Mouse (Mus musculus) duodenum, adult 2 months (tissue): ENCODE measurements around the gene Hist1h2ae. TPM values are rescaled to one million over a fixed set of nuclear protein-coding genes. Genes with fewer than 3 reads are reported as not detected.

Experiments
- polyA plus RNA-seq: library from polyadenylated mRNA; depleted of rRNA; stranded (reverse); fragments of >200 nt; gene quantifications from 2 replicates; pipeline ENCODE4 v1.2.3, GENCODE M21; 2012; ENCODE audit warnings: low replicate concordance; rRNA removed

Gene Hist1h2ae
- polyA plus RNA-seq, 1 experiment, result 48.7 TPM

Other genes with a start within 250 kb of the Hist1h2ae start
- gene Zfp322a, start 202.0 kb downstream of the Hist1h2ae start, polyA plus RNA-seq, result 0.09 and 0.11 TPM in 2 replicates
- gene Abt1, start 147.4 kb downstream of the Hist1h2ae start, polyA plus RNA-seq, result 0.78 and 1.2 TPM in 2 replicates
- 0.04 TPM in 1 of 2 replicates, not detected in the other for gene Btn1a1, start 105.3 kb downstream of the Hist1h2ae start, polyA plus RNA-seq
- gene Btn2a2, start 82.4 kb downstream of the Hist1h2ae start, polyA plus RNA-seq, result not detected in 2 replicates
- gene Hist1h4h, start 40.2 kb downstream of the Hist1h2ae start, polyA plus RNA-seq, result 12.7 and 22.9 TPM in 2 replicates
- gene Hist1h2af, start 37.3 kb downstream of the Hist1h2ae start, polyA plus RNA-seq, result 782 and 1,968 TPM in 2 replicates
- gene Hist1h3g, start 35.8 kb downstream of the Hist1h2ae start, polyA plus RNA-seq, result 41.4 and 47.8 TPM in 2 replicates
- gene Hist1h2bh, start 27.8 kb downstream of the Hist1h2ae start, polyA plus RNA-seq, result 3.4 and 4.2 TPM in 2 replicates
- gene Hist1h3f, start 27.2 kb downstream of the Hist1h2ae start, polyA plus RNA-seq, result 12.4 and 14.5 TPM in 2 replicates
- 6.2 and 12.0 TPM in 2 replicates for gene Hist1h4f, start 19.6 kb downstream of the Hist1h2ae start, polyA plus RNA-seq
- gene Hist1h1d, start 18.0 kb downstream of the Hist1h2ae start, polyA plus RNA-seq, result 0.11 and 0.13 TPM in 2 replicates
- gene Hist1h3e, start 8.9 kb downstream of the Hist1h2ae start, polyA plus RNA-seq, result 34.6 and 43.8 TPM in 2 replicates
- gene Hist1h2bg, start 176 bp upstream of the Hist1h2ae start, polyA plus RNA-seq, result 29.6 and 41.4 TPM in 2 replicates
- 13.2 and 22.0 TPM in 2 replicates for gene Hist1h2bf, start 3.0 kb upstream of the Hist1h2ae start, polyA plus RNA-seq
- gene Hist1h2ad, start 3.2 kb upstream of the Hist1h2ae start, polyA plus RNA-seq, result 3.7 and 15.3 TPM in 2 replicates
- 13.1 and 33.1 TPM in 2 replicates for gene Hist1h3d, start 4.5 kb upstream of the Hist1h2ae start, polyA plus RNA-seq
- gene Hist1h4d, start 10.4 kb upstream of the Hist1h2ae start, polyA plus RNA-seq, result 7.5 and 12.3 TPM in 2 replicates
- 1.4 and 1.6 TPM in 2 replicates for gene Hist1h2be, start 49.9 kb upstream of the Hist1h2ae start, polyA plus RNA-seq
- 2.3 and 2.7 TPM in 2 replicates for gene Hist1h1e, start 51.3 kb upstream of the Hist1h2ae start, polyA plus RNA-seq
- gene Hist1h2ac, start 112.7 kb upstream of the Hist1h2ae start, polyA plus RNA-seq, result 1.3 and 5.1 TPM in 2 replicates
- gene Hist1h2bc, start 113.0 kb upstream of the Hist1h2ae start, polyA plus RNA-seq, result 151 and 487 TPM in 2 replicates
- not detected in 2 replicates for gene Hist1h1t, start 124.6 kb upstream of the Hist1h2ae start, polyA plus RNA-seq
- 4.4 and 18.3 TPM in 2 replicates for gene Hist1h4c, start 127.2 kb upstream of the Hist1h2ae start, polyA plus RNA-seq
- 5.9 and 6.9 TPM in 2 replicates for gene Hfe, start 139.6 kb upstream of the Hist1h2ae start, polyA plus RNA-seq
- 19.5 and 49.1 TPM in 2 replicates for gene Hist1h1c, start 167.6 kb upstream of the Hist1h2ae start, polyA plus RNA-seq
- 35.9 and 40.8 TPM in 2 replicates for gene Hist1h3c, start 174.4 kb upstream of the Hist1h2ae start, polyA plus RNA-seq
- gene Hist1h2bb, start 175.5 kb upstream of the Hist1h2ae start, polyA plus RNA-seq, result 18.7 and 20.8 TPM in 2 replicates
- gene Hist1h2ab, start 179.9 kb upstream of the Hist1h2ae start, polyA plus RNA-seq, result 22.8 and 64.3 TPM in 2 replicates
- gene Hist1h3b, start 181.0 kb upstream of the Hist1h2ae start, polyA plus RNA-seq, result 30.7 and 39.7 TPM in 2 replicates
- gene Hist1h4b, start 185.8 kb upstream of the Hist1h2ae start, polyA plus RNA-seq, result 9.6 and 14.6 TPM in 2 replicates
- 6.3 and 13.5 TPM in 2 replicates for gene Hist1h4a, start 190.0 kb upstream of the Hist1h2ae start, polyA plus RNA-seq
- 21.3 and 31.3 TPM in 2 replicates for gene Hist1h3a, start 191.2 kb upstream of the Hist1h2ae start, polyA plus RNA-seq
- gene Hist1h1a, start 192.4 kb upstream of the Hist1h2ae start, polyA plus RNA-seq, result 0.74 and 1.2 TPM in 2 replicates
- 0.71 and 3.3 TPM in 2 replicates for gene Trim38, start 198.7 kb upstream of the Hist1h2ae start, polyA plus RNA-seq
- gene Slc17a2, start 235.8 kb upstream of the Hist1h2ae start, polyA plus RNA-seq, result 0.06 TPM in 1 of 2 replicates, not detected in the other